ENCODE assay signal across 19 mouse cellular contexts in the genomic region with DNA sequence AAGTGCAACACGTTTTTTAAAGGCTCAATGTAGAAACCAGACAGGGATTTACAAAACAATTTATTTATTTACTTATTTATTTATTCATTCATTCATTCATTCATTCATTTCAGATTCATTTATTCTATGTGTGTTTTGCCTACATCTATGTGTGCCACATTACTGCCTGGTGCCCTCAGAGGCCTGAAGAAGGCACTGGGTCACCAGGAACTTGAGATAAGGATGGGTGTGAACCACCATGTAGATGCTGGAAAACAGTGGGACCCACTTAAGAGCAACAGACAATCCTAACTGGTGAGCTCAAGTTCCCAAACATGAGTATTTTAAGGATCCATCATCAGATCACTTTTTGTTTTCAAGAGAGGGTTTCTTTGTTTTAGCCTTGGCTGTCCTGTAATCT. TPM values are rescaled to one million over a fixed set of nuclear protein-coding genes. Genes with fewer than 3 reads are reported as not detected.
A peak's percentile ranks its signal among the peaks of the same experiment; 100 is the strongest.
DNase-seq lines count a peak whose midpoint lies in the region; ATAC-seq and TF ChIP-seq lines count a peak whose summit lies in the region.
"Had no signal": no experiment of that assay in that cellular context is flagged by ENCODE, and none has a peak within 500 bp of the region (broad histone marks: within the 10 kb centered on the region; RNA-seq: fewer than 3 reads in every experiment).

No protein-coding gene starts in this region.

- H3K4me3 ChIP-seq in liver, embryonic 13.5 days (replicated peaks) = no peak overlapping the region
- H3K4me3 ChIP-seq in liver, postnatal 0 days (ENCODE audit: low read depth, low read length) = no peak overlapping the region
- H3K4me3 ChIP-seq: embryonic facial prominence, embryonic 12.5 days; forebrain, embryonic 15.5 days; heart, embryonic 10.5 days; hindbrain, embryonic 13.5 days had no signal

- no peaks in the 10 kb centered on the region for H3K9me3 ChIP-seq in liver, embryonic 13.5 days (replicated peaks)
- no peaks in the 10 kb centered on the region for H3K9me3 ChIP-seq in liver, postnatal 0 days (ENCODE audit: low read length)
- H3K9me3 ChIP-seq: embryonic facial prominence, embryonic 12.5 days; forebrain, embryonic 15.5 days; heart, embryonic 10.5 days; hindbrain, embryonic 13.5 days had no signal

- TF ChIP-seq EP300 in liver, postnatal 0 days (IDR thresholded peaks at IDR 0.05; ENCODE audit: low read depth) = no peak

- ATAC-seq in erythroid progenitor cell, adult 5-6 weeks (replicated peaks; ENCODE audit: low FRiP score, poor library complexity, severe bottlenecking) = peak; percentile 61; the same call in 1 of the 2 replicates
- peak; percentile 88 for ATAC-seq in liver, embryonic 13.5 days (ENCODE audit: low read depth)
- ATAC-seq in liver, postnatal 0 days = peak; percentile 66
- ATAC-seq: forebrain, embryonic 15.5 days; hindbrain, postnatal 0 days had no signal

- H3K27me3 ChIP-seq in liver, embryonic 13.5 days = no peaks in the 10 kb centered on the region
- no peaks in the 10 kb centered on the region for H3K27me3 ChIP-seq in liver, postnatal 0 days (ENCODE audit: insufficient read depth, low read length)
- H3K27me3 ChIP-seq: embryonic facial prominence, embryonic 12.5 days; forebrain, embryonic 15.5 days; hindbrain, embryonic 13.5 days had no signal

- H3K27ac ChIP-seq in liver, embryonic 13.5 days = peak overlapping the region; percentile 16; the same call in 1 of the 2 replicates
- no peak overlapping the region for H3K27ac ChIP-seq in liver, postnatal 0 days (ENCODE audit: low read depth)
- H3K27ac ChIP-seq: embryonic facial prominence, embryonic 12.5 days; forebrain, embryonic 15.5 days; heart, embryonic 10.5 days; hindbrain, embryonic 13.5 days; hindbrain, postnatal 0 days had no signal

- H3K4me1 ChIP-seq in liver, embryonic 13.5 days (replicated peaks) = peaks cover 16% of the 10 kb centered on the region
- H3K4me1 ChIP-seq in liver, postnatal 0 days (ENCODE audit: insufficient read depth) = peaks cover 3% of the 10 kb centered on the region; the same call in 1 of the 2 replicates
- H3K4me1 ChIP-seq: embryonic facial prominence, embryonic 12.5 days; forebrain, embryonic 15.5 days; heart, embryonic 10.5 days; hindbrain, embryonic 13.5 days had no signal

- no peak for TF ChIP-seq CTCF in liver, postnatal 0 days (IDR thresholded peaks at IDR 0.05; ENCODE audit: low read depth)

- no peak overlapping the region for H3K4me2 ChIP-seq in liver, embryonic 13.5 days
- H3K4me2 ChIP-seq in liver, postnatal 0 days (ENCODE audit: low read depth, low read length) = no peak overlapping the region
- H3K4me2 ChIP-seq: embryonic facial prominence, embryonic 12.5 days; forebrain, embryonic 15.5 days; hindbrain, embryonic 13.5 days had no signal

- 45% methylated on average over 1 of the region's 1 CpGs for WGBS in liver, embryonic 13.5 days (ENCODE audit: insufficient replicate concordance)
- 66% methylated on average over 1 of the region's 1 CpGs for WGBS in liver, postnatal 0 days (ENCODE audit: insufficient replicate concordance)

- no peak overlapping the region for H3K9ac ChIP-seq in liver, embryonic 13.5 days
- H3K9ac ChIP-seq in liver, postnatal 0 days (replicated peaks) = no peak overlapping the region
- H3K9ac ChIP-seq: embryonic facial prominence, embryonic 12.5 days; forebrain, embryonic 15.5 days; hindbrain, embryonic 13.5 days had no signal

- peaks cover 36% of the 10 kb centered on the region for H3K36me3 ChIP-seq in liver, embryonic 13.5 days
- H3K36me3 ChIP-seq in liver, postnatal 0 days (replicated peaks; ENCODE audit: insufficient read depth, low read length) = peaks cover 30% of the 10 kb centered on the region

- peak; percentile 27 for DNase-seq in liver, embryonic 13.5 days
- DNase-seq in liver, postnatal 0 days = no peak
- no peak for DNase-seq in lung, postnatal 36 days
- no peak for DNase-seq in heart, adult 9 months (ENCODE audit: low spot score in 2 of 2)
- no peak for DNase-seq in ovary, postnatal 14 days (ENCODE audit: low spot score)
- DNase-seq: adrenal gland, adult 8-10 months; adrenal gland, postnatal 36 days; cerebellum, adult 11 months; cerebellum, adult 8-10 months; cerebellum, postnatal 25 days; gastrocnemius, postnatal 36 days; heart, adult 11 months; heart, postnatal 10 days had no signal

RNA-seq across cellular contexts. Expression of a gene that starts 51.0 kb away (rescaled TPM):
- total RNA-seq in erythroid progenitor cell, adult 5-6 weeks (2015; ENCODE audit: low replicate concordance) = 2.9 and 10.1 TPM in 2 replicates
- 0.38 and 5.6 TPM in 2 replicates for total RNA-seq in erythroid progenitor cell, adult 5-6 weeks (2017; ENCODE audit: low replicate concordance)
- 22.5 and 23.8 TPM in 2 replicates for polyA plus RNA-seq in liver, embryonic 13.5 days (2015; fragmentation: Nextera tagmentation; extraction: Ambion mirVana)
- polyA plus RNA-seq in liver, postnatal 0 days (2015; fragmentation: Nextera tagmentation; extraction: Ambion mirVana) = 12.1 and 13.2 TPM in 2 replicates
